Mouse (Mus musculus) midbrain, embryonic 11.5 days (tissue): ENCODE data around the gene Pkib. TPM values are rescaled to one million over a fixed set of nuclear protein-coding genes. Genes with fewer than 3 reads are reported as not detected.

ENCODE experiments used
- ATAC-seq: fragments of 200-750 bp; cut with Nextera tagmentation; 2 replicates; pipeline ENCODE4 v1.8.0; 2017; ENCODE audit warnings: moderate TSS enrichment, moderate library complexity; ENCODE audit not compliant: low FRiP score
- DNase-seq: peaks from one replicate; pipeline ENCODE4 v3.0.0; 2015; ENCODE audit warnings: low spot score; ENCODE audit errors: missing footprints
- H3K27ac ChIP-seq: fragments of 300-500 bp; sonication (generic); 2 replicates; pipeline ENCODE4 v1.5.1; 2014; ENCODE audit warnings: low read depth, low read length
- H3K27me3 ChIP-seq: fragments of 300-500 bp; sonication (generic); 2 replicates; pipeline ENCODE4 v1.6.1; 2014; ENCODE audit warnings: mild to moderate bottlenecking, low read length, moderate library complexity, mixed read lengths; ENCODE audit not compliant: control insufficient read depth, insufficient read depth
- H3K36me3 ChIP-seq: fragments of 300-500 bp; sonication (generic); 2 replicates; pipeline ENCODE4 v1.6.1; 2014; ENCODE audit warnings: mild to moderate bottlenecking, low read length, moderate library complexity, mixed read lengths; ENCODE audit not compliant: control insufficient read depth, insufficient read depth
- H3K4me1 ChIP-seq: fragments of 300-500 bp; sonication (generic); 2 replicates; pipeline ENCODE4 v1.6.1; 2014; ENCODE audit warnings: low read length; ENCODE audit not compliant: control insufficient read depth, insufficient read depth
- H3K4me2 ChIP-seq: fragments of 300-500 bp; sonication (generic); 2 replicates; pipeline ENCODE4 v1.6.1; 2014; ENCODE audit warnings: mild to moderate bottlenecking, moderate library complexity
- H3K4me3 ChIP-seq: fragments of 300-500 bp; sonication (generic); 2 replicates; pipeline ENCODE4 v1.5.1; 2014; ENCODE audit warnings: low read depth, low read length
- H3K9ac ChIP-seq: fragments of 300-500 bp; sonication (generic); 2 replicates; pipeline ENCODE4 v1.6.1; 2014; ENCODE audit warnings: low read length
- H3K9me3 ChIP-seq: fragments of 300-500 bp; sonication (generic); 2 replicates; pipeline ENCODE4 v1.6.1; 2016; ENCODE audit warnings: low read length; ENCODE audit not compliant: control insufficient read depth
- WGBS: fragments of 180-500 bp; shearing (Covaris S2); extraction: QIAGEN DNeasy Blood & Tissue Kit; methylation state at CpG from one replicate; pipeline ENCODE4 v1.1.7; 2014; 5-methylcytosine and 5-hydroxymethylcytosine counted together
- polyA plus RNA-seq: library from polyadenylated mRNA; unstranded; fragments of >200 nt; fragmentation: Nextera tagmentation; extraction: Ambion mirVana; gene quantifications from 2 replicates; pipeline ENCODE4 v1.2.1, GENCODE M21; 2014

The Pkib gene
- polyA plus RNA-seq = 6.1 and 8.8 TPM in 2 replicates

GRCm38 (mm10) chr10:57631896-57632867 lies at the start of gene Pkib:
Gene Pkib, plus strand, starts transcription at chr10:57631981.
- H3K36me3 ChIP-seq = no peaks in the 10 kb centered on the region
- DNase-seq (peak; percentile 94), ATAC-seq (peak; percentile 95)
- no peaks in the 10 kb centered on the region; the same call in 1 of the 2 replicates for H3K27me3 ChIP-seq
- peak within 1 kb of the TSS; percentile 57 for H3K9ac ChIP-seq
- H3K4me1 ChIP-seq = peaks cover 5% of the 10 kb centered on the region
- peak within 1 kb of the TSS; percentile 44 for H3K4me3 ChIP-seq
- peak within 1 kb of the TSS; percentile 85 for H3K4me2 ChIP-seq
- peaks cover 4% of the 10 kb centered on the region; the same call in 1 of the 2 replicates for H3K9me3 ChIP-seq
- 3% methylated on average over 40 of the region's 41 CpGs for WGBS
- no peak within 1 kb of the TSS for H3K27ac ChIP-seq

- ATAC-seq = no peak
- Histone ChIP-seq H3K4me3 (no peak overlapping the region), H3K27me3 (no peaks in the 10 kb centered on the region), H3K4me1 (no peaks in the 10 kb centered on the region), H3K4me2 (no peak overlapping the region), H3K27ac (no peak overlapping the region), H3K36me3 (no peaks in the 10 kb centered on the region), H3K9ac (no peak overlapping the region), H3K9me3 (no peaks in the 10 kb centered on the region)
- DNase-seq = no peak
- 41% methylated on average over 1 of the region's 1 CpGs for WGBS
Measured at GRCm38 (mm10) chr10:57583927-57584326, 47.9 kb upstream of the Pkib start.

GRCm38 (mm10) chr10:57594266-57594665 lies 37.5 kb upstream of the Pkib start:
- Histone ChIP-seq H3K4me3 (no peak overlapping the region), H3K36me3 (no peaks in the 10 kb centered on the region), H3K27ac (no peak overlapping the region), H3K9me3 (no peaks in the 10 kb centered on the region), H3K27me3 (no peaks in the 10 kb centered on the region), H3K9ac (no peak overlapping the region), H3K4me2 (no peak overlapping the region), H3K4me1 (no peaks in the 10 kb centered on the region)
- DNase-seq = no peak
- WGBS = 81% methylated on average over 2 of the region's 2 CpGs
- ATAC-seq = no peak

- H3K4me2 ChIP-seq = no peak overlapping the region
- WGBS = 70% methylated on average over 2 of the region's 2 CpGs
- no peaks in the 10 kb centered on the region for H3K27me3 ChIP-seq
- DNase-seq = no peak
- no peaks in the 10 kb centered on the region for H3K4me1 ChIP-seq
- H3K9ac ChIP-seq = no peak overlapping the region
- no peak overlapping the region for H3K27ac ChIP-seq
- H3K9me3 ChIP-seq = no peaks in the 10 kb centered on the region
- no peaks in the 10 kb centered on the region for H3K36me3 ChIP-seq
- no peak overlapping the region for H3K4me3 ChIP-seq
- ATAC-seq = no peak
Measured at GRCm38 (mm10) chr10:57597172-57597571, 34.6 kb upstream of the Pkib start.

- H3K27me3 ChIP-seq = no peaks in the 10 kb centered on the region
- no peaks in the 10 kb centered on the region for H3K4me1 ChIP-seq
- DNase-seq (no peak), ATAC-seq (no peak)
- 94% methylated on average over 4 of the region's 4 CpGs for WGBS
- H3K27ac ChIP-seq = no peak overlapping the region
- H3K4me3 ChIP-seq = no peak overlapping the region
- no peak overlapping the region for H3K9ac ChIP-seq
- H3K36me3 ChIP-seq = no peaks in the 10 kb centered on the region
- no peaks in the 10 kb centered on the region for H3K9me3 ChIP-seq
- no peak overlapping the region for H3K4me2 ChIP-seq
Measured at GRCm38 (mm10) chr10:57602951-57603350, 28.8 kb upstream of the Pkib start.

- Histone ChIP-seq H3K36me3 (no peaks in the 10 kb centered on the region), H3K4me1 (no peaks in the 10 kb centered on the region), H3K4me2 (no peak overlapping the region), H3K27ac (no peak overlapping the region), H3K27me3 (no peaks in the 10 kb centered on the region), H3K9ac (no peak overlapping the region), H3K9me3 (no peaks in the 10 kb centered on the region), H3K4me3 (no peak overlapping the region)
- DNase-seq = no peak
- ATAC-seq = no peak
- WGBS = 87% methylated on average over 10 of the region's 10 CpGs
Measured at GRCm38 (mm10) chr10:57623311-57623710, 8.5 kb upstream of the Pkib start.

- H3K9ac ChIP-seq = no peak overlapping the region
- DNase-seq = no peak
- H3K36me3 ChIP-seq = no peaks in the 10 kb centered on the region
- WGBS = 89% methylated on average over 2 of the region's 2 CpGs
- no peak for ATAC-seq
- H3K4me3 ChIP-seq = no peak overlapping the region
- peaks cover 5% of the 10 kb centered on the region for H3K4me1 ChIP-seq
- no peak overlapping the region for H3K4me2 ChIP-seq
- H3K27ac ChIP-seq = no peak overlapping the region
- no peaks in the 10 kb centered on the region; the same call in 1 of the 2 replicates for H3K27me3 ChIP-seq
- H3K9me3 ChIP-seq = peaks cover 4% of the 10 kb centered on the region; the same call in 1 of the 2 replicates
Measured at GRCm38 (mm10) chr10:57627773-57628172, 4.0 kb upstream of the Pkib start.

GRCm38 (mm10) chr10:57630557-57630956 lies 1.2 kb upstream of the Pkib start:
- DNase-seq = no peak
- H3K9ac ChIP-seq = no peak overlapping the region
- H3K27ac ChIP-seq = no peak overlapping the region
- peaks cover 5% of the 10 kb centered on the region for H3K4me1 ChIP-seq
- H3K36me3 ChIP-seq = no peaks in the 10 kb centered on the region
- H3K27me3 ChIP-seq = no peaks in the 10 kb centered on the region; the same call in 1 of the 2 replicates
- WGBS = 95% methylated on average over 2 of the region's 2 CpGs
- peaks cover 4% of the 10 kb centered on the region; the same call in 1 of the 2 replicates for H3K9me3 ChIP-seq
- no peak overlapping the region for H3K4me2 ChIP-seq
- ATAC-seq = no peak
- H3K4me3 ChIP-seq = no peak overlapping the region

- peak overlapping the region; percentile 85; the same call in 1 of the 2 replicates for H3K4me2 ChIP-seq
Measured at GRCm38 (mm10) chr10:57632868-57633240, 1.1 kb downstream of the Pkib start.

More at GRCm38 (mm10) chr10:57632868-57633240, 1.1 kb downstream of the Pkib start:
- Histone ChIP-seq H3K9me3 (peaks cover 4% of the 10 kb centered on the region; the same call in 1 of the 2 replicates), H3K27ac (no peak overlapping the region), H3K9ac (no peak overlapping the region; the same call in 1 of the 2 replicates), H3K4me1 (peaks cover 5% of the 10 kb centered on the region), H3K36me3 (no peaks in the 10 kb centered on the region), H3K27me3 (no peaks in the 10 kb centered on the region; the same call in 1 of the 2 replicates), H3K4me3 (peak overlapping the region; percentile 44; the same call in 1 of the 2 replicates)
- DNase-seq (no peak), ATAC-seq (no peak)
- 84% methylated on average over 4 of the region's 4 CpGs for WGBS
